Mouse (Mus musculus): Measurements from ENCODE around the gene Dimt1.
"Not testable (repeated sequence)": the region's sequence is repeated elsewhere in the genome, so short reads cannot be mapped to it uniquely, and the experiment has no call there.

The Dimt1 gene

GRCm38 (mm10) chr13:106961496-106961895 lies 14.6 kb downstream of the Dimt1 start:
- no peak for DNase-seq (ENCODE audit: low spot score)

GRCm38 (mm10) chr13:106996891-106997290 lies 50.0 kb downstream of the Dimt1 start:
- no peak for DNase-seq (ENCODE audit: low spot score)

GRCm38 (mm10) chr13:106997557-106997956 lies 50.6 kb downstream of the Dimt1 start:
- not testable (repeated sequence) for DNase-seq (ENCODE audit: low spot score)

GRCm38 (mm10) chr13:106998026-106998425 lies 51.1 kb downstream of the Dimt1 start:
- DNase-seq (ENCODE audit: low spot score): no peak

- no peak for DNase-seq (ENCODE audit: low spot score)
Measured at GRCm38 (mm10) chr13:106998671-106999070, 51.7 kb downstream of the Dimt1 start.

- no peak for DNase-seq (ENCODE audit: low spot score)
Measured at GRCm38 (mm10) chr13:107003211-107003610, 56.3 kb downstream of the Dimt1 start.

- DNase-seq (ENCODE audit: low spot score): no peak
Measured at GRCm38 (mm10) chr13:107008174-107008573, 61.2 kb downstream of the Dimt1 start.

Measured in left cerebral cortex, adult 11 months (tissue).